Mouse (Mus musculus) stomach, postnatal 0 days (tissue): ENCODE results near the gene Dock1. TPM values are rescaled to one million over a fixed set of nuclear protein-coding genes. Genes with fewer than 3 reads are reported as not detected.

ENCODE experiments used
- ATAC-seq: fragments of 200-750 bp; cut with Nextera tagmentation; 2 replicates; pipeline ENCODE4 v1.8.0; 2017; ENCODE audit not compliant: low FRiP score, low TSS enrichment
- DNase-seq: peaks from one replicate; pipeline ENCODE4 v3.0.0-alpha.2; 2016; ENCODE audit warnings: low spot score
- H3K27ac ChIP-seq: fragments of 300-500 bp; sonication (generic); replicated peaks from 2 replicates; pipeline ENCODE4 v1.5.1; 2014; ENCODE audit warnings: mild to moderate bottlenecking, control low read depth
- H3K27me3 ChIP-seq: fragments of 300-500 bp; sonication (generic); 2 replicates; pipeline ENCODE4 v1.6.1; 2014; ENCODE audit warnings: low read length; ENCODE audit not compliant: control insufficient read depth, insufficient read depth
- H3K36me3 ChIP-seq: fragments of 300-500 bp; sonication (generic); 2 replicates; pipeline ENCODE4 v1.6.1; 2014; ENCODE audit warnings: low read length, mixed read lengths; ENCODE audit not compliant: control insufficient read depth, insufficient read depth
- H3K4me1 ChIP-seq: fragments of 300-500 bp; sonication (generic); replicated peaks from 2 replicates; pipeline ENCODE4 v1.6.1; 2014; ENCODE audit warnings: antibody characterized with exemption; ENCODE audit not compliant: control insufficient read depth, insufficient read depth
- H3K4me2 ChIP-seq: fragments of 300-500 bp; sonication (generic); replicated peaks from 2 replicates; pipeline ENCODE4 v1.6.1; 2014; ENCODE audit warnings: low read depth, mild to moderate bottlenecking, control low read depth, moderate library complexity
- H3K4me3 ChIP-seq: fragments of 300-500 bp; sonication (generic); 2 replicates; pipeline ENCODE4 v1.5.1; 2014; ENCODE audit warnings: low read depth, low read length, control low read depth
- H3K9ac ChIP-seq: fragments of 300-500 bp; sonication (generic); 2 replicates; pipeline ENCODE4 v1.6.1; 2014; ENCODE audit warnings: mild to moderate bottlenecking, low read length, control low read depth, mixed read lengths
- H3K9me3 ChIP-seq: fragments of 300-500 bp; sonication (generic); 2 replicates; pipeline ENCODE4 v1.6.1; 2016; ENCODE audit warnings: low read length; ENCODE audit not compliant: control insufficient read depth
- CTCF ChIP-seq: IDR thresholded peaks from 2 replicates; pipeline ENCODE4 v1.5.1; 2016; ENCODE audit warnings: antibody characterized with exemption, low read depth, mild to moderate bottlenecking, moderate library complexity
- EP300 ChIP-seq: optimal IDR thresholded peaks from 2 replicates; pipeline ENCODE3; 2016; ENCODE audit warnings: antibody characterized with exemption
- WGBS: fragments of 180-500 bp; shearing (Covaris S2); extraction: QIAGEN DNeasy Blood & Tissue Kit; methylation state at CpG from one replicate; pipeline ENCODE4 v1.1.7; 2014; 5-methylcytosine and 5-hydroxymethylcytosine counted together
- polyA plus RNA-seq: library from polyadenylated mRNA; unstranded; fragments of >200 nt; fragmentation: Nextera tagmentation; extraction: Ambion mirVana; gene quantifications from 2 replicates; pipeline ENCODE4 v1.2.1, GENCODE M21; 2015

Dock1 gene
- polyA plus RNA-seq, 1 experiment from 2014 or later, result 8.5 TPM

DNA sequence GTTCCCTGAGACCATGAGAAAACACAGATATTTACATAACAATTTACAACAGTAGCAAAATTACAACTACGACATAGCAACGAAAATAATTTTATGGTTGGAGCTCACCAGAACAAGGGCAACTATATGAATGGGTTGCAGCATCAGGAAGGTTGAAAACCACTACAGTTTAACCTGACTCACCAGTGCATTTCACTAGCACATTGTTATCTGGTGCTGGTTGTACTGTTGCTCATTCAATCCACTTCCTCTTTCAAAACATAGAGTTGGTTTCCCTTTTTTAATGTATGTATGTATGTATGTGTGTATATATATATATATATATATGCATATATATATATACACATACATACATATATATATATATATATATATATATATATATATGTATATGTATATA is 138.0 kb downstream of the Dock1 start:
- DNase-seq (no peak), ATAC-seq (no peak)
- H3K9me3 ChIP-seq, result no peaks in the 10 kb centered on the region
- peaks cover 11% of the 10 kb centered on the region for H3K36me3 ChIP-seq
- no peak overlapping the region for H3K4me2 ChIP-seq
- WGBS, result 97% methylated on average over 2 of the region's 2 CpGs
- H3K4me3 ChIP-seq, result no peak overlapping the region
- no peak overlapping the region for H3K9ac ChIP-seq
- no peaks in the 10 kb centered on the region for H3K27me3 ChIP-seq
- no peak overlapping the region for H3K27ac ChIP-seq
- no peaks in the 10 kb centered on the region for H3K4me1 ChIP-seq
- TF ChIP-seq CTCF, result no peak
- TF ChIP-seq EP300, result no peak

GRCm38 (mm10) chr7:134809241-134809975 is 139.0 kb downstream of the Dock1 start:
- H3K4me2 ChIP-seq, result no peak overlapping the region
- no peak for ATAC-seq
- H3K9me3 ChIP-seq, result no peaks in the 10 kb centered on the region
- no peaks in the 10 kb centered on the region for H3K27me3 ChIP-seq
- no peak overlapping the region for H3K9ac ChIP-seq
- H3K4me3 ChIP-seq, result no peak overlapping the region
- no peak overlapping the region for H3K27ac ChIP-seq
- DNase-seq, result no peak
- H3K36me3 ChIP-seq, result peaks cover 11% of the 10 kb centered on the region
- 95% methylated on average over 6 of the region's 6 CpGs for WGBS
- H3K4me1 ChIP-seq, result no peaks in the 10 kb centered on the region
- no peak for TF ChIP-seq EP300

- Histone ChIP-seq H3K4me3 (no peak overlapping the region), H3K36me3 (no peaks in the 10 kb centered on the region), H3K27ac (no peak overlapping the region), H3K4me1 (no peaks in the 10 kb centered on the region), H3K27me3 (no peaks in the 10 kb centered on the region), H3K4me2 (no peak overlapping the region), H3K9ac (no peak overlapping the region), H3K9me3 (no peaks in the 10 kb centered on the region)
- 95% methylated on average over 5 of the region's 5 CpGs for WGBS
- TF ChIP-seq EP300 (no peak), CTCF (no peak)
- DNase-seq, result no peak
- ATAC-seq, result no peak
Observed at GRCm38 (mm10) chr7:134818471-134818870, 148.0 kb downstream of the Dock1 start.

- DNase-seq, result no peak
- H3K9ac ChIP-seq, result no peak overlapping the region
Observed at GRCm38 (mm10) chr7:134821264-134821663, 150.8 kb downstream of the Dock1 start.

GRCm38 (mm10) chr7:134822006-134822405 is 151.6 kb downstream of the Dock1 start:
- WGBS, result 56% methylated on average over 3 of the region's 3 CpGs
- H3K4me1 ChIP-seq, result no peaks in the 10 kb centered on the region
- ATAC-seq (no peak), DNase-seq (no peak)
- H3K27me3 ChIP-seq, result no peaks in the 10 kb centered on the region
- H3K4me3 ChIP-seq, result no peak overlapping the region
- H3K27ac ChIP-seq, result no peak overlapping the region
- H3K9me3 ChIP-seq, result no peaks in the 10 kb centered on the region
- no peak overlapping the region for H3K9ac ChIP-seq
- TF ChIP-seq CTCF (no peak), EP300 (no peak)
- H3K36me3 ChIP-seq, result no peaks in the 10 kb centered on the region
- no peak overlapping the region for H3K4me2 ChIP-seq

More at GRCm38 (mm10) chr7:134821264-134821663, 150.8 kb downstream of the Dock1 start:
- no peak for TF ChIP-seq CTCF
- TF ChIP-seq EP300, result no peak
- Histone ChIP-seq H3K4me1 (no peaks in the 10 kb centered on the region), H3K27ac (no peak overlapping the region), H3K9me3 (no peaks in the 10 kb centered on the region), H3K36me3 (no peaks in the 10 kb centered on the region), H3K4me2 (no peak overlapping the region), H3K4me3 (no peak overlapping the region), H3K27me3 (no peaks in the 10 kb centered on the region)
- WGBS, result 27% methylated on average over 1 of the region's 1 CpGs
- no peak for ATAC-seq

GRCm38 (mm10) chr7:134823891-134824290 is 153.4 kb downstream of the Dock1 start:
- H3K9me3 ChIP-seq, result no peaks in the 10 kb centered on the region
- H3K9ac ChIP-seq, result no peak overlapping the region
- DNase-seq, result no peak
- no peak overlapping the region for H3K27ac ChIP-seq
- no peaks in the 10 kb centered on the region for H3K4me1 ChIP-seq
- ATAC-seq, result no peak
- H3K36me3 ChIP-seq, result peaks cover 2% of the 10 kb centered on the region; the same call in 1 of the 2 replicates
- H3K4me2 ChIP-seq, result no peak overlapping the region
- no peaks in the 10 kb centered on the region for H3K27me3 ChIP-seq
- no peak overlapping the region for H3K4me3 ChIP-seq
- TF ChIP-seq CTCF, result no peak
- TF ChIP-seq EP300, result no peak
- 59% methylated on average over 4 of the region's 4 CpGs for WGBS
